Mouse (Mus musculus): ENCODE data around the gene Nefh. TPM values are rescaled to one million over a fixed set of nuclear protein-coding genes. Genes with fewer than 3 reads are reported as not detected.
A peak's percentile ranks its signal among the peaks of the same experiment; 100 is the strongest.

The Nefh gene
- total RNA-seq, 2 experiments from 2014 or later: 0.77 to 1.8 TPM

GRCm38 (mm10) chr11:4963099-4963808, 15.4 kb upstream of the Nefh start:
- no peak for ATAC-seq (replicated peaks; ENCODE audit: low FRiP score, poor library complexity, severe bottlenecking)

- ATAC-seq (replicated peaks; ENCODE audit: low FRiP score, poor library complexity, severe bottlenecking): no peak
Observed at GRCm38 (mm10) chr11:4953918-4954317, 6.1 kb upstream of the Nefh start.

- no peak for ATAC-seq (replicated peaks; ENCODE audit: low FRiP score, poor library complexity, severe bottlenecking)
Observed at GRCm38 (mm10) chr11:4953401-4953800, 5.5 kb upstream of the Nefh start.

GRCm38 (mm10) chr11:4949256-4950044, 1.6 kb upstream of the Nefh start:
- no peak; the same call in 1 of the 2 replicates for ATAC-seq (replicated peaks; ENCODE audit: low FRiP score, poor library complexity, severe bottlenecking)

GRCm38 (mm10) chr11:4948792-4949191, 928 bp upstream of the Nefh start:
- ATAC-seq (replicated peaks; ENCODE audit: low FRiP score, poor library complexity, severe bottlenecking): no peak

- ATAC-seq (replicated peaks; ENCODE audit: low FRiP score, poor library complexity, severe bottlenecking): no peak
Observed at GRCm38 (mm10) chr11:4946947-4947812, 684 bp downstream of the Nefh start.

- no peak for ATAC-seq (replicated peaks; ENCODE audit: low FRiP score, poor library complexity, severe bottlenecking)
Observed at GRCm38 (mm10) chr11:4946530-4946929, 1.3 kb downstream of the Nefh start.

- no peak for ATAC-seq (replicated peaks; ENCODE audit: low FRiP score, poor library complexity, severe bottlenecking)
Observed at GRCm38 (mm10) chr11:4936243-4936642, 11.6 kb downstream of the Nefh start.

GRCm38 (mm10) chr11:4931009-4931601, 16.8 kb downstream of the Nefh start:
- ATAC-seq (replicated peaks; ENCODE audit: low FRiP score, poor library complexity, severe bottlenecking): no peak

- no peak for ATAC-seq (replicated peaks; ENCODE audit: low FRiP score, poor library complexity, severe bottlenecking)
Observed at GRCm38 (mm10) chr11:4927224-4927623, 20.6 kb downstream of the Nefh start.

- ATAC-seq (replicated peaks; ENCODE audit: low FRiP score, poor library complexity, severe bottlenecking): no peak
Observed at GRCm38 (mm10) chr11:4921751-4922150, 26.1 kb downstream of the Nefh start.

- ATAC-seq (replicated peaks; ENCODE audit: low FRiP score, poor library complexity, severe bottlenecking): no peak
Observed at GRCm38 (mm10) chr11:4921281-4921680, 26.6 kb downstream of the Nefh start.

- ATAC-seq (replicated peaks; ENCODE audit: low FRiP score, poor library complexity, severe bottlenecking): peak; percentile 83
Observed at GRCm38 (mm10) chr11:4916068-4916467, 31.8 kb downstream of the Nefh start.

- ATAC-seq (replicated peaks; ENCODE audit: low FRiP score, poor library complexity, severe bottlenecking): no peak
Observed at GRCm38 (mm10) chr11:4906231-4906630, 41.6 kb downstream of the Nefh start.

GRCm38 (mm10) chr11:4901956-4902355, 45.9 kb downstream of the Nefh start:
- no peak for ATAC-seq (replicated peaks; ENCODE audit: low FRiP score, poor library complexity, severe bottlenecking)

- no peak for ATAC-seq (replicated peaks; ENCODE audit: low FRiP score, poor library complexity, severe bottlenecking)
Observed at GRCm38 (mm10) chr11:4900437-4900836, 47.4 kb downstream of the Nefh start.

GRCm38 (mm10) chr11:4894848-4895816, 52.7 kb downstream of the Nefh start, which contains the start of gene Thoc5:
TSS of gene Thoc5 (plus strand) at chr11:4895320.
- peak; percentile 94 for ATAC-seq (replicated peaks; ENCODE audit: low FRiP score, poor library complexity, severe bottlenecking)
